Mouse (Mus musculus) adrenal gland, adult 2 months (tissue): ENCODE data around the gene Nos1. TPM values are rescaled to one million over a fixed set of nuclear protein-coding genes. Genes with fewer than 3 reads are reported as not detected.

Experiments used
- DNase-seq: peaks from one replicate; pipeline ENCODE4 v3.0.0; 2021
- long read RNA-seq: library from polyadenylated mRNA; stranded (forward); transcript quantifications from one replicate; pipeline ENCODE4 v2.0.0, GENCODE M21; 2021
- polyA plus RNA-seq: library from polyadenylated mRNA; depleted of rRNA; stranded (reverse); fragments of >200 nt; gene quantifications from 2 replicates; pipeline ENCODE4 v1.2.3, GENCODE M21; 2012; rRNA removed
- total RNA-seq, 2 experiments: library from RNA; stranded (reverse); gene quantifications; 2 replicates each; pipeline ENCODE4 v1.2.3; 2021

Nos1 gene
- total RNA-seq: under 1 TPM; 0.24 to 0.35 TPM
- 0.13 and 0.20 TPM in 2 replicates for polyA plus RNA-seq
- long read RNA-seq: 0 reads

DNA sequence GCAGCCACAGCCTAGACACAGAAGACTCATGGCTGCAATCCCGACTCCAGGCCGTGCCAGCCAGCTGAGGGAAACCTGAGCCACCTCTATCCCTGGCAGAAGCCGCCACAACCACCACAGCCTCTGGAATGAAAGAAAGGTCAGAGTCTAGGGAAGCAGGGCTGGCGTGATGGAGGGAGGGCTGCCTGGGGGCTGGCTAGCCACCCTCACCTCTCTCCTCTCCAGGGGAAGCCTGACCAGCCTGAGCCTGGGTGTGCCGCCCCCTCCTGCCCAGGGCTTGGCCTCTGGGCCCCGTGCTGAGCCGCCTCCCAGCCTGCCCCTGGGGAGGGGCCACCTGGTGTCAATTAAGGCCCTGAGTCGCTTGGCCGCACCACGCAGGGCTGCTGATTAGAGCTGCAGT lies at the start of gene Nos1:
Gene Nos1 (plus strand): TSS at position 352 of the 400 bp plus-strand sequence.
- no peak for DNase-seq

DNA sequence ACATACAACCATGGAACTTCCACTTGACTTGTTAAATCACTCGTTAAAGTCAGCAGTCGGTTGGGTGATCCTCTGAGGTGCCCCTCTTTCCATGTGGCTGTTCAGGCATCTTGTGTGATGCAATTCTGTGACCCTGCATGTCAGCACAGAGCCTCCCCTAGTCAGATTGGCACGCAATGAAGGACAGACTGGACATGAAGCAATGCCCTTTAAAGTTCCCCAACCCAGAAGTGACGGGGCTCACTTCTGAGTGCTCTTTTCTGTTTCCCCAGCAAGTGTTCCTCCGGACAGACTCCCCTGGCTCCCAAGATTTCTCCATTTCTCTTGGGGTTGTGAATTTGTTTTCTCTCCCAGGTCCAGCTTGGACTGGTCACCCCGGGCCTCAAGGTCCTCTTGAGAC lies 49.5 kb upstream of the Nos1 start:
- peak; percentile 78 for DNase-seq

DNA sequence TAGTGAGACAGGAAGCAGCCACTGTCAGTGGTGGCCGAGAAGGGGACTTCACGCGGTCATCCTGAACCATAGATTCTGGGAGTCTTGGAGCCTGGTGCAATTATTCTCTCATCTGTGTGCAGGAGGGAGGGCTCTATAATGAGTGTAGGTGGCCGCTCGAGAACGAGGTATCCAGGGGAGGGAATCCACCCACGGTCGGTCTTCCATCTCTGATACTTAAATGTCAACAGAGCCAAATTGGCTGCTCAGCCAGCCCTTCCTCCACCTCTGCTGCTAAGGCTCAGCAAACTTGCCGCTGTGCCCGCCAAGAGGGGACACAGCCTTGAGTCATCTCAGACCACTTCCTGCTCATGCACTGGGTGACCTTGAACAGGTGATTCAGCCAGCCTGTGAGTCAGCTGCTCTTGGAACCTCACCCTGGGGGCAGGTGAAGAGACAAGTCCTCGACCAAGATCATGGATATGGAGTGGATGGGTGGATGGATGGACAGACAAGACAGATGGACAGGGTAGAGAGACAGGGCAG lies 36.1 kb upstream of the Nos1 start:
- peak; percentile 38 for DNase-seq

DNA sequence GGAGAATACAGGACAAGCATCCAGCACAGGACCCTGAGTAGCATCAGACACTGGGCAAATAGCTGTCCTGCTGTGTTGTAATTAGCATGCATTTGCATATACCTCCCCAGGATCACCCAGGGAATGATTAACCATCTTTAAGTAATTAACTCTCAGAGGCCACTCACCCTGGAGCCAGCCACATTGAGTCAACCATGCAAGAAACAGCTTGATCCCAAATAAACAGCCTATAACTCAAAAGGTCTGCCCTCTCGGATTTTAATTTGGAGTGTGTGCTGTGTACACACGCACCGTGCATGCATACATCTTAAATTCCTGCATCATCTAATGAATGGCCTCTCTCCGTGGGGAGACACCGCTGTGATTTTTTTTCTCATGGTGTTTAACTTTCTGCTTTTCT lies 31.5 kb upstream of the Nos1 start:
- DNase-seq: no peak

DNA sequence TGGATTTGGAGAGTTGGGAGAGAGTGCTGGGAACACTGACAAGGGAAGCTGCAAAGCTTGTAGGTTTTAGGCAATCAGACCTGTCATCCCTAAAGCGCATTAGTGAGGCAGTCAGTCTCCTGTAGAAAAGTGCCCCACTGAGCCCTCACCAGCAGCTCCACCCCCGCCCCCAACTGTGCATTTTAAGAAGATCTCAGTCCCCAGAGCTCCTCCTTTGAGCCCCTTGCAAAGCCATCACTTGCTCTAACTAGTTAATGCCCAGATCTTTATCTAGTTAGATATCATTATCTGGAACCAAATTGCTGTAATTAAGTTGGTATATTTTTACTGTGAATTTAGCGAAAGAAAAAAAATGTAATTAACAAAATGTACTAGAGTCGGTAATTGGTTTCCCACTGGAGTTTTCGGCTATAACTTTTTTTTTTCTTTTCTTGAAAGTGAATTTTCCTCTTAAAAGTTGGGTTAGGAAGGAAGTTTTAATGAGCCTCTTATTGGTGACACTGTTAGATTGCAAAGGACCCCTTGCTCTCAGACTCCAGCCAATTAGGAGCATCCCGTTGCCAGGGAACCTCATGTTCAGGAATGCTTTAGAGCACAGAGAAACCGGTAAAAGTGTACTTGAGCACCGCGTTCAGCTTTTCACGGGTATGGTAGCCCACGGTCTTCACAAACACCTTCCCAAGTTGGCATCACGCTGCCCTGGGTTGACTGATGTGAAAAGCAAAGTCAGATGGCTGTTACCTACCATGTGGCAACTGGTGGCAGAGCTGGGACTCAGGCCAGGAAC lies 22.9 kb upstream of the Nos1 start:
- DNase-seq: no peak

DNA sequence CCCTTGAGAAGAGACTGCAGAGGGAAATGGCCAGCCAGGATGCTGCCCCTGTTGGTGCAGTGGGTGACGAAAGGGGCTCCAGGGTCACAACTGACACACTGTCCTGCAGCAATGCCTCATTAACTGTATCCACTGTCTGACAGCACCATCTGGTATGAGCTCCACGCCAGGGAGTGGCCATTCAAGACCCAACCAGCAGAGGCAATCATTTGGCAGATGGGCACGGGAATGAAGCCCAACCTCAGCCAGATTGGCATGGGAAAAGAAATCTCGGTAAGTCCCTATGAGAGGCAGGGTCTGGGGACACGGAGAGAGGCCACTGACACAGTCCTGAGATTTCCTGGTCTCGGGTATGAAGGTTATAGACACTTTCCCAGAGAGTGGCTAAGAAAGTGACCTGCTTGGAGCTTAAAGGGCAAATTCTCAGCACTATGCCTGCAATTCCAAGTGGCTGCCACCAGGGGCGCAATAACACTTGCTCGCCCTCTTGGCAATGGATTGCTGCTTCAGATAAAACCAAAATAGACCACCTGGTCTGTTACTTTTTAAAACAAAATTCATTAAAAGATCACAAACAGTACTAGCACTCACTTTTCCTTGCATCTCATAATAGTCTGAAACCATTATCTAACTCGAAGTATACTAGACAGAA lies 19.5 kb upstream of the Nos1 start:
- no peak for DNase-seq

DNA sequence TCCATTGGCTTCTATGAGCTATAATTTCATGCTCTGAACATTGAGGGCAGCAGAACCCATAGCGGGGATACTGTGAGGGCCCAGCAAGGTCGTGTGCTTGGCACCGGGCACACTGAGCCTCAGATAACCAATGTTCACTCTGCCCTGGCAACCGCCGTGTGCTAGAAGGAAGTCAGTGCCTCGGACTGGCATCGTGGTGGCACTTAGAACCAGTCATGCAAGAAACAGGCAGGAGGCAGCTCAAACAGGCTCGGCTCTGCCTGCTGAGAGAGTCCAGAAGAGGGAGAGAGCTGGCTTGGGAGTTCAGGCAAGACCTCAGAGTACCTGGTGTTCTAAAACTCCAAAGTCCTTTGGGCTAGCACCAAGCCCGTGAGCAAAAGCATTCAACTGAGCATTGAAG lies 16.3 kb upstream of the Nos1 start:
- no peak for DNase-seq

DNA sequence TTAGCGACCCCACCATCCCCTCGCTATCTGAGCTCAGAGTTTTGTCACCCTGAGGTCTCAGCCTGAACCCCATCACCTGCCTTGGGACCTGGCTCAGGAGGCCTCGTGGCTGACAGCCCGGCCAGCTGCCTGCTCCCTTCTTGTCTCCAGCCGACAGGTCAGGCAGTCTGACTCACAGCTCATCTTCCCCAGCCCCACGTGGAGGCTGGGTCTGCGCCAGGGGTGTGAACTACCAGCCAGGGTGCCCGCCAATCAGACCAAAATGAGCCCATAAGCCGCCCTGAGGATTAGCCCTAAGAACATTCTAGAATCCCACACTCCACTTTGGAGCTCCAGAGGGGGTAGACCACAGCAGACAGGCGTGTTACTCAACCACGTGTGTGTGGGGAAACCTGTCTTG lies 1.7 kb upstream of the Nos1 start:
- DNase-seq: peak; percentile 27

DNA sequence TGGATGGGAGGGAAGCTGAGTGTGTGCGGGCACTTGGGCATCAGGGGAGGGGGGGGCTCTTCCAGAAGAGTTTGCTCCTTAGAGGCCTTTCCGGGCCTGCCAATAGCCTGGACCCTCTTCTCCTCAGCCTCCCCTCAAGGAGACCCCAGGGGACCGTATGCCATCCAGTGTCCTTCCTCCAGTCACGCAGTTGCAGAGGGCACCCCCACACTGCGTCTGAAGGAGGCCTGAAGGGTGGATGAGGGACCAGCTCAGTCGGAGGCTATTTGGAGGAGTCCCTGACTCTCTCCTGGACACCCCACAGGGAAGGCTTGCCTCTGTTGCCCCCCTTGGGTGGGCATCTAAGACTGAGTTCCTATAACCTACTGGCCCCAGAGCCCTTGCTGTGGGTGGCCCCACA lies 346 bp downstream of the Nos1 start:
- no peak for DNase-seq

DNA sequence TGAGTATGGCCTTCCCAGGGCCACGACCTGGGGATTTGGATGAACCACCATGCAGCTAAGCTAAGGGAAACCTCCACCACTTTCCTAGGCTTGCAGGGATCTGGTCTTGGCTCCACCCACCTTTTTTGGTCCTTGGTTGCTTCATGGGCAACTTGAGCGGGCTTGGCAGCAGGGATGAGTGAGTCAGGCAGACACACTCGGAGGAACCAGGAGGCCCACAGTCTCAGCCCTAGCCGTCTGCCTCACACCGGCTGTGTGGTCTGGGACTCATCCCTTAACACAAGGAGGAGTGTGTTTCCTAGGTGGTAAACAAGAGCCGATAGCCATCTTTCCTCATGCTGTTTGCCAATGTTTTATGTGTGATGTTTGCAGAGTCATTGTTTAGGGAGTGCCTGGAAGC lies 9.2 kb downstream of the Nos1 start:
- DNase-seq: peak; percentile 7

DNA sequence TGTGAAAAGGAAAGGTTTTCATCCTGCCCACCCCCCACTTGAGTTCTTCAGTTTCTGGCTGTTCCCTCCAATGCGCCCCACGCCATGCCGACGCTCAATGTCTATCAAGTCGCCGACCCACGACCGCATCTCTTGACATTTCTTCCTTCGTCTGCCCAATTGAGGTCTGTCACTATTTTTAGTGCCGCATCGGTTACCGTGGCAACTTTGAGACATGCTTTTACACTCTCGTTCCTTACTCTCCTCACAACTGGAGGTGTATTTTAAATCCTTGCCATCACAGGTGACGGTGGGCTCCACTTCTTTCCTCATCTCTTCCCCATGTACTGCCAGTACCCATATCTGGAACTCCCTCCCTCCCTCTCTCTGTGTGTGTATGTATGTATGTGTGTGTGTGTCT lies 11.0 kb downstream of the Nos1 start:
- no peak for DNase-seq

DNA sequence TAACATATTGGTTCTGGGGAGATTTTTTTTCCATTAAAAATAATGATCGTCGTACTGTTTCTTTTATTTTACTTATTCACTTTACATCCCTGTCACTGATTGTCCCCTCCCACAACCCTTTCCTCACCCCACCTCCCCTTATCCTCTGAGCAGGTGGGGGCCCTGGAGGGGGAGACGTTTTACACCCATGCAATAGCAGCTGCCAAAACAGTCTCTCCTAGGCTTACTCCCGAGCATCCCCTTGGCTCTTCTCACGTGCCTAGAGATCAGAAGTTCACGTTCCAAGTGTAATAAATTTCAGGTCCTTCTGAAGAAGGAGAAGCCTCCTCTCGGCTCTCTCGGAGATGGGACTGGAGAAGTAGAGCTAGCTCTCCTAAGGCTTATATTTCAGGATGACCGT lies 20.0 kb downstream of the Nos1 start:
- DNase-seq: no peak

DNA sequence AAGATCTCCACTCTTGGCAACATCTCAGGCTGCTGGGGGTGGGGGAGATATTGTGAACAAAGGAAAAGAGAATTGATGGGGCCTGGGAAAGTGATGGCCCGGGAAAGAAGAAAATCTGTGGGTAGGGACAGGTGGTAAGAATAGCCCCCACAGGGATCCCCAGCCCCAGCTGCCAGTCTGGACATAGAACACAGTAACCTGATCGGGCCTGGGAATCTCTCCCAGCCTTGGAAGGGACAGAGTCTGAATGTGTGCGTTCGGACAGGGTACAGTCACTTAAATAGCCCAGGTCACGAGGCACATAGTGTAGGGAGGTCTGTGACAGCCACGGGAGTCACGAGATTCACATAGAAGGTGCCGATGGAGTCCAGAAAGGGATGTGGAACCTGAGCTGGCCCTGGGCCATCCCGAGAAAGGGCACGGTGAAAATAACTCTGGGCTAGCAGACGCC lies 21.3 kb downstream of the Nos1 start:
- no peak for DNase-seq

DNA sequence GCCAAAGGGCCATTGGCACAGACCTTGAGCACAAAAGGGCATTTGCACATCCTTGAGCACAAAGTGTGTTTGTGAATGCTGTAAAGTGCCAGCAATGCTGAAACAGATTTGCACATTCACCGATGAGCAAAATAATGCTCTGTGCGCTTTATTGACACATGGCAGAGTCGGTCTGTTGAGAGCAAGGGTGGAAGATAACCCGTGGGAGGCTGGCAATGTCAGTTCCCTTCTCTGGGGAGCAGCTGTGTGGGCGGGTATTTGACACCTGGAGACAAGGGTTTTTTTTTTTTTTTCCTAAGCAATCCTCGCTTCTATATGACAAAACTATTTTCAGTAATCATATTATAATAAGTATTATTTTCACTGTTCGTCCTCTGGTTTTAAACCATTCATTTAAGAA lies 22.7 kb downstream of the Nos1 start:
- no peak for DNase-seq

DNA sequence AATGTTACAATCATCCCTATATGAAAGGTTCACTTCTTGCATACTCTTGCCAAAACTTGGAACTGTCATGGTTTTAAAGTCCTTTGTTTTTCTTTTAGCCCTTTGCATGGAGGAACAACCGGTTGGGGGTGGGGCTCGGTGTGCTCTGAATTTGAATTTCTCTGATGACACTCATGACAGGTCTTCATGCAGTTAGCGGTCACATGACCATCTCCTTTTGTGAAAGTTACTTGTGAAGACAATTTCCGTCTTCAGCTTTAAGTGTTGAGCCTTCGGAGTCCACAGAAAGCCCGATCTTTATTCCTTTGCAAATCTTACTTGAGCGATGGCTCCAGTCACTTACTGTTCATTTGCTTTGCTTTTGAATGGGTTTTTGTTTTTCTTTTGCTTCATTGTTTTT lies 30.1 kb downstream of the Nos1 start:
- no peak for DNase-seq

DNA sequence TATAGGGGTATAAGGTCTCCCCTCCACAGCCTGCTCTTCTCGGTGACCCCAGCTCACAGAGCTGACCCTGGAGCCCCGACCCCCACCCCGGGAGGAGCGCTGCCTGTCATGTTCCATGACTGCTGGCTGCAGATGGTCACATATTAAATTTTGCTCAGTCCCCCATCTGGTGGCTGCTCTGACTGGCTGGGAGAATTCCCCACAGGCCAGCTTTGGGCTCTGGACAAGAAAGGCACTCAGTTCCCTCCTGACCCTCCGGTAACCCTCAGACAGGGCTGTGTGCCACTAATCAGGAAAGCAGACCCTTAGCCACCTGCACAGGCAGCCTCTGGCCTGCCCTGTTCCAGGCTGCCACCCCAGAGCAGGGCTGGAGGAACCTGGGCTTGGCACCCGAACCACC lies 38.0 kb downstream of the Nos1 start:
- no peak for DNase-seq

DNA sequence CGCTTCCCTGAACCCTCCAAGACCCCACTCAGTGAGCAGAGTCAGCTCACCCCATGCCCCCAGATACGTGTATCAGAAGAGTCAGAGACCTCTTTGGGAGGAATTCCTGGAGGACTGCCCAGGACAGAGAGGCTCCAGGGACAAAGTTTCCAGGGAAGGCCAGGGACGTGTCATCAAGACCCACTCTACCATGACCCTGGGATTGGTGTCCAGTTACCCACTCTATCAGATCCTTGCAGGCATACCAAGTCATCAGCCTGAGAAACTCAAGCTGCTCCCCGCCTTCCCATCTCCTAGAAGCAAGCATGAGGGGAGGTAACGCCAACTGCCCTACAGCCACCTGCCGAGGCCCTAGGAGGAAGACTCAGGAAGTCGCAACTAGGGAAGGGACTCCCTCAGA lies 39.6 kb downstream of the Nos1 start:
- DNase-seq: no peak

DNA sequence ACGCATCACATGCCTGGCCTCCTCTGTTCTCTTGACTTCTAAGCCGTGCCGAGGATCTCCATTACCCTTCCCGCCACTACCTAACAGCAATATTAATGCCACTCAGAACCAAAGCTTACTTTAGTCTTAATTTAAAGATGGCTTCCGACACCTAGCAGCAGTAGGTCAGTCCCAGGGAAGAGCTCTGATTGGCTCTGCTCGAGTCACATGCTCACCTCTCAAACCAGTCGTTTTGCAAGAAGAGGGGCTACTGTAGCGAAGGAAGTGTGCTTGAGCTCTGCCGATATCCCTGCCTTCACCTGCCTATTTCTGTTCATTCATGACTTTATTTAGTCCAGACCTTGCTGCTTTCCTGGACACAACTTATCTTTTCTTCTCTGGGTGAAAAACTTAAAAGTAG lies 43.0 kb downstream of the Nos1 start:
- DNase-seq: no peak

DNA sequence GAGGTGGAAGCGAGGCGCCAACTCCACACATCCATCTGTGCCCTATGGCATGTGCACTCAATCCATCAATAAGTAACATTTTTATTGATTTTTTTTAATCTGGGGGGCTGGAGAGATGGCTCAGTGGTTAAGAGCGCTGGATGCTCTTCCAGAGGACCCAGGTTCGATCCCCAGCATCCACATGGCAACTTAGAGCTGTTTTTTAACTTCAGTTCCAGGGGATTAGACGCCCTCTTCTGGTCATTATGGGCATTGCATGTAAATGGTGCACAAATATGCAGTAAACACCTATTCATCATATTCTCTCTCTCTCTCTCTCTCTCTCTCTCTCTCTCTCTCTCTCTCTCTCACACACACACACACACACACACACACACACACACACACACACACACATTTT lies 43.7 kb downstream of the Nos1 start:
- DNase-seq: no peak

DNA sequence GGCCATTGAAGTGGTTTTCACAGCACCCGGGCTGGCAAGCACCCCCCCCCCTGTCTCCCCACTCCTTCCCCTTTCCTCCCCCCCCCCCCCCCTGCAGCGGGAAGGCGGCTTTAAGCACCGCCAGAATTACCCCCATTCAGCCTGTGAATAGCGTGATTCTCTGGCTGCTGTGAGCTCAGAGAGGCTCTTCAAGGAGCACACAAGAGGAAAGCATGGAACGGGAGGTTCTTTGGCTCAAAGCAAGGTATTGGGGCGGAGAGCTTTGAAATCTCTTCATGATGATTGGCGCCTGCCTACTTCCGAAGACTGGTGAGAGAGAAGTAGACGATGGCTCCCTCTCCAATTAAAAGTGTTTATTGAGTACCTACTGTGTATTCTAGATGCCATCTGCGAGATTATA lies 44.5 kb downstream of the Nos1 start:
- no peak for DNase-seq

DNA sequence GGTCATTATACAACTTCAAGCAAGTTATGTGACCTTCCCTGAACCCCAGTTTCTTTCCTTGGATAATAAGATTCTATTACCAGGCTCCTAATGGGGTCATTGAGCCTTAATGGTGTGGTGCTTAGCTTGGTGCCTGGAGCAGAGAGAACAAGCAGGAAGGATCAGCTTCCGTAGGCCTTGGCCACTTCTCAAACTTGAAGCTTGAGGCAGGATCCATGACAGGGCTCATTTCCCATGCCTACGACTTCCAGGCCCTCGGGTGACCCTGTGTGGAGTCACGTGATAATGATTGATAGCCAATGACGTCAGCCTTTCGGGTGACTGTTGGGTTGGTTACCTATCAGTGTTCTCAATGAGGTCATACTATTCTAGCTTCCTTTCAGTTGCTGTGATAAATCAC lies 46.5 kb downstream of the Nos1 start:
- DNase-seq: no peak

DNA sequence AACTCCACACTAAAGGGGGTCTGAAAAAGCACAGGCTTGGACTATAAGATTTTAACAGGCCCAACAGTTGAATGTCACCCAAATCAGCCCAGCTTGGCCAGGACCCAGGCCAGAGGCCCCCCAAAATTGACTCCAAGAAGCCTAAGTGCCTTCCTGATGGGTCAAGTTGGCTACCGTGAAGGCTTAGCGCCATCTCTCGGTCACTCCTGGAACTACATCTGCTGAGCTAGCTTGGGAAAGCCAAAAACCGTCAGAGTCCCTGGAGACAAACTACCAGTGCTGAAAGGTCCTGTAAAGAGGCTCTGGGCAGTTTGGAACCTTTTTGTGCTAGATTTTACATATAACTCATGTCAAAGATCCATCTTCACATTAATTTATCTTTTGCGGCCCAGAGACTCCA lies 56.1 kb downstream of the Nos1 start:
- peak; percentile 51 for DNase-seq

DNA sequence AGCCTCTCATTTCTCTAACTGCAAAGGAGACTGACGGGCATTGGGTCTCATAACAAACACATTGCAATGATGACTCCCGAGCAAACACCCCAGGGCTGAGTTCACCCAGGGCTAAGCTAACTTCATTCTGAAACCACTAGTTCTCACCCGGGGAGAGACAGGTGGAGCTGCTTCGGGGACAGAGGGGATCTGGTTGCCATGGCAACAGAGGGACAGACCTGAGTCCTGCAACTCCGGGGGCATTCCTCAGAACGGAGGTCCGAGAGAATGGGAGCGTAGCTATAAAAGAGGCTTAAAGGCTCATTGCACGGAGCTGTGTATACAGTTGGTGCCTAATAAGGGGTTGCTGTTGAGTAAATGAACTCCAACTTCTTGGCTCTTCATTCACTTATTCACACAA lies 56.9 kb downstream of the Nos1 start:
- no peak for DNase-seq

DNA sequence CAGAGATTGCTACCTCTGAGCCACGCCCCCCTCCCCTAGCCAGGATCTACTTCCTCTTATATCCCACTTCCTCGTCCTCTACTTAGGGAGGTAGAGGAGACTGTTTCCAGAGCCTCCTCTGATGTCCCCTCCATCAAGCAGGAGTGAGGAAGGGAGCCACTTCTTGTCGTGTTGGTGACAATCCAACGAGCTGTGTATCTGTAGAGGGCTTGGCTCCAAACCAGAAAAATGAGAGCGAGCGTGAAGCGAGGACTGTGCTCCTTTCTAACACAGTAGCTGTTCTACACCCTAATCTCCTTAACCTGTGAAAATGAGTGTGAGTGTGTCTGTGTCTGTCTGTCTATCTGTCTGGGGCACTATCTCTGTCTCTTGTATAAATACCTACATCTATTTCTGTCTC lies 58.7 kb downstream of the Nos1 start:
- no peak for DNase-seq
